19 mouse cellular contexts compared by ENCODE assay signal in the genomic region with DNA sequence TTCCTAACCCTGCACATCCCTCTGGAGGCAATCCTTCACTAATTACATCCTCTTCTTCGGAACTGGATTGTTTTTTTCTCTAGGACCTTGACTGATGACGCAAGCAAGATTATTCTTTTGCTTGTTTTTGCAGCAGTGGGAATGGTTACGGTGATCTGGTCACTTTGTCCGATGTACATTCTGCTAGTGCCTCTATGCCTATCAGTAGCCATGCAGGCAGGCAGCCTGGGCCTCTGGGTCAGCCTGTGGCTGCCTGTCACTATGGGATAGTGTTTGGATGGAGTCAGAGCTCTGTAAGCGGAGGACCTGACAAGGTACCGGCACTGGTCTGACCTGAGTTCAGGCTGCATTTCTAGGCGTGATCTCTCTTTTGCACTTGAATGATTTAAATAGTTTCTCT.
"Had no signal": no experiment of that assay in that cellular context is flagged by ENCODE, and none has a peak within 500 bp of the region (broad histone marks: within the 10 kb centered on the region; RNA-seq: fewer than 3 reads in every experiment).

No protein-coding gene starts in this region.

- DNase-seq: lung, embryonic 14.5 days; lung, postnatal 10 days; lung, postnatal 4 days; midbrain, embryonic 14.5 days; retina, postnatal 1 day; right cerebral cortex, adult 18-20 months; right cerebral cortex, postnatal 25 days; right cerebral cortex, postnatal 4 days; spleen, adult 18-20 months; thymus, adult 18-20 months; thymus, postnatal 14 days; thymus, postnatal 36 days had no signal

- H3K27ac ChIP-seq: liver, embryonic 14.5 days; midbrain, embryonic 10.5 days; midbrain, embryonic 12.5 days; neural tube, embryonic 13.5 days; neural tube, embryonic 15.5 days had no signal

- H3K4me1 ChIP-seq: midbrain, embryonic 10.5 days; midbrain, embryonic 12.5 days; neural tube, embryonic 13.5 days; neural tube, embryonic 15.5 days had no signal

- H3K9me3 ChIP-seq: midbrain, embryonic 10.5 days; midbrain, embryonic 12.5 days; neural tube, embryonic 13.5 days; neural tube, embryonic 15.5 days had no signal

- H3K27me3 ChIP-seq: midbrain, embryonic 12.5 days; neural tube, embryonic 13.5 days; neural tube, embryonic 15.5 days had no signal

- ATAC-seq: midbrain, embryonic 16.5 days had no signal

- H3K9ac ChIP-seq: liver, embryonic 14.5 days; lung, embryonic 14.5 days; midbrain, embryonic 12.5 days; neural tube, embryonic 13.5 days; neural tube, embryonic 15.5 days had no signal

- H3K4me3 ChIP-seq: midbrain, embryonic 10.5 days; midbrain, embryonic 12.5 days; myocyte; neural tube, embryonic 13.5 days; neural tube, embryonic 15.5 days had no signal

- H3K4me2 ChIP-seq: lung, embryonic 14.5 days; midbrain, embryonic 12.5 days; neural tube, embryonic 13.5 days; neural tube, embryonic 15.5 days had no signal

- H3K36me3 ChIP-seq: midbrain, embryonic 10.5 days; midbrain, embryonic 12.5 days; neural tube, embryonic 13.5 days; neural tube, embryonic 15.5 days had no signal
